Mouse (Mus musculus) cerebellum, adult 2 months (tissue): Measurements from ENCODE around the gene Gm6583. TPM values are rescaled to one million over a fixed set of nuclear protein-coding genes. Genes with fewer than 3 reads are reported as not detected.

Experiments
- DNase-seq, 2 experiments: peaks; one replicate each; pipeline ENCODE4 v3.0.0; 2021
- H3K27ac ChIP-seq: fragments of 200-500 bp; 2 replicates; pipeline ENCODE4 v1.5.1; 2012; ENCODE audit warnings: low read length, control low read depth, inconsistent platforms; ENCODE audit not compliant: insufficient read depth
- H3K27me3 ChIP-seq: fragments of 200-500 bp; 2 replicates; pipeline ENCODE4 v1.6.1; 2012; ENCODE audit warnings: inconsistent platforms, mild to moderate bottlenecking, low read length, moderate library complexity; ENCODE audit not compliant: control insufficient read depth, insufficient read depth
- H3K4me1 ChIP-seq: fragments of 200-500 bp; 2 replicates; pipeline ENCODE4 v1.6.1; 2011; ENCODE audit warnings: low read length; ENCODE audit not compliant: control insufficient read depth, insufficient read depth
- H3K4me3 ChIP-seq: fragments of 200-500 bp; replicated peaks from 2 replicates; pipeline ENCODE3; 2011; ENCODE audit warnings: mild to moderate bottlenecking, low read depth, low read length, control low read depth; ENCODE audit not compliant: insufficient read depth
- CTCF ChIP-seq: fragments of 200-500 bp; IDR thresholded peaks from 2 replicates; pipeline ENCODE4 v1.5.1; 2011; ENCODE audit warnings: low read depth, mild to moderate bottlenecking, control low read depth, low read length, moderate library complexity, borderline replicate concordance; ENCODE audit not compliant: insufficient read depth
- POLR2A ChIP-seq: fragments of 200-500 bp; IDR thresholded peaks from 2 replicates; pipeline ENCODE4 v1.6.1; 2011; ENCODE audit warnings: low read length, control low read depth, borderline replicate concordance; ENCODE audit not compliant: insufficient read depth
- WGBS: fragments of 180-500 bp; shearing (Covaris S2); methylation state at CpG from one replicate; pipeline ENCODE4 v1.1.7; 2018; 5-methylcytosine and 5-hydroxymethylcytosine counted together
- polyA plus RNA-seq: library from polyadenylated mRNA; depleted of rRNA; stranded (reverse); fragments of >200 nt; gene quantifications from 2 replicates; pipeline ENCODE4 v1.2.3, GENCODE M21; 2012

Gm6583 gene
- polyA plus RNA-seq, 1 experiment, result not detected

DNA sequence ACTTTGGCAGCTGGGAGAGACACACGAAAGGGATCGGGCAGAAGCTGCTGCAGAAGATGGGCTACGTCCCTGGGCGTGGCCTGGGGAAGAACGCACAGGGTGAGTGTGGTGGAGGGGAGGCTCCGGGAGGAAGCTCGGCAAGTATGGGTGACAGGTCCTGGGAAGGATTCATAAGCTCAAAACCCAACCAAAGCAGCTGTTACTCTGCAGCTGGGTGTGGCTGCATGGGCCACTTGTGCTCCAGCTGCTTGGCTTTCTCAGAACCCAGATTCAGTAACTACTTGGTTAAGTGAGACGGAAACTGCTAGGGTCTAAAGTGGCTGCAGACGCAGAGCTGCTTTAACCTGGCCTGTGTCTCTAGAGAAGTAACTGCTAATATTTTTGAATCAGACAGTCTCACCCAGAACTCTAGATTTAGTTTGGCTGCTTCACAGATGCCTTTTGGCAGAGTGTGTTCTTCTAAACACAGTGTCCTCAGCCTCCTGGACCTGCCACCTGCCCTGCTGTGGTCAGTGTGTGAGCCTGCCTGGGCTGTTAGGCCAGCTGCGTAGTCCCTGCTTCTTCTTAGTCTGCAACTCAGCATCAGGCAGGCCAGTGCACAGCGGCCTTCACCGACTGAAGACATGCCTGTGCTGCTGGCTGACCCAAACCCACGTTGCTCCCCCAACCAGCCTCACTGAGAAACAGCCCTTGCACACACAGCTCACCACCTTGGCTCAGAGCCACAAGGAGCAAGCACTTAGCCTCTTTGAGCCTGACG is 25.8 kb downstream of the Gm6583 start:
- Histone ChIP-seq H3K4me3 (no peak overlapping the region), H3K4me1 (peaks cover 8% of the 10 kb centered on the region; the same call in 1 of the 2 replicates), H3K27ac (no peak overlapping the region), H3K27me3 (no peaks in the 10 kb centered on the region)
- WGBS, result 91% methylated on average over 14 of the region's 14 CpGs
- no peak for DNase-seq
- no peak for TF ChIP-seq CTCF
- no peak for TF ChIP-seq POLR2A

DNA sequence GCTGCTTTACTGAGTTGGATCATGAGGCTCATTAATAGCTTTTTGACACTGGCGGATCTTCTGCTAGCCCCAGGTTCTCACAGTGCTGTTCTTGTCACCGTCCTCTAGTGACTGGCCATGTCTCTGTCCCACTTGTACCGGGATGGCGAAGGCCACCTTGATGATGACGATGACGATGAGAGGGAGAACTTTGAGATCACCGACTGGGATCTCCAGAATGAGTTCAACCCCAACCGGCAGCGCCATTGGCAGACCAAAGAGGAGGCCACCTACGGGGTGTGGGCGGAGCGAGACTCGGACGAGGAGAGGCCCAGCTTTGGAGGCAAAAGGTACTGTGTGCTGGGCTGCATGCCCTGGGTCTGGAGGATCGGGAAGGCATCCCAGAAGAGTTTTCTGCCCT is 28.0 kb downstream of the Gm6583 start:
- no peak overlapping the region for H3K4me3 ChIP-seq
- DNase-seq, result no peak
- no peak overlapping the region for H3K27ac ChIP-seq
- WGBS, result 84% methylated on average over 15 of the region's 15 CpGs
- TF ChIP-seq CTCF (no peak), POLR2A (no peak)
- H3K4me1 ChIP-seq, result peaks cover 8% of the 10 kb centered on the region; the same call in 1 of the 2 replicates
- no peaks in the 10 kb centered on the region for H3K27me3 ChIP-seq

GRCm38 (mm10) chr5:112326446-112327009 is 29.3 kb downstream of the Gm6583 start:
- Histone ChIP-seq H3K4me1 (peaks cover 10% of the 10 kb centered on the region; the same call in 1 of the 2 replicates), H3K4me3 (peak overlapping the region; percentile 94), H3K27ac (peak overlapping the region; percentile 21; the same call in 1 of the 2 replicates), H3K27me3 (no peaks in the 10 kb centered on the region)
- no peak for DNase-seq
- TF ChIP-seq POLR2A, result 0 out of 2 replicates have a peak, but pooled peaks have one; percentile 28
- no peak for TF ChIP-seq CTCF
- WGBS, result under 1% methylated on average over 33 of the region's 33 CpGs

GRCm38 (mm10) chr5:112325546-112326445 is 30.0 kb downstream of the Gm6583 start, which contains the start of gene Tfip11:
Gene Tfip11 (plus strand): TSS chr5:112326358.
- TF ChIP-seq POLR2A (peak; percentile 78; the same call in 1 of the 2 replicates), CTCF (no peak)
- H3K4me3 ChIP-seq, result peak within 1 kb of the TSS; percentile 94
- H3K4me1 ChIP-seq, result peaks cover 14% of the 10 kb centered on the region
- no peaks in the 10 kb centered on the region for H3K27me3 ChIP-seq
- WGBS, result 9% methylated on average over 48 of the region's 48 CpGs
- peak; percentile 95 to 97 for DNase-seq
- peak within 1 kb of the TSS; percentile 21; the same call in 1 of the 2 replicates for H3K27ac ChIP-seq

DNA sequence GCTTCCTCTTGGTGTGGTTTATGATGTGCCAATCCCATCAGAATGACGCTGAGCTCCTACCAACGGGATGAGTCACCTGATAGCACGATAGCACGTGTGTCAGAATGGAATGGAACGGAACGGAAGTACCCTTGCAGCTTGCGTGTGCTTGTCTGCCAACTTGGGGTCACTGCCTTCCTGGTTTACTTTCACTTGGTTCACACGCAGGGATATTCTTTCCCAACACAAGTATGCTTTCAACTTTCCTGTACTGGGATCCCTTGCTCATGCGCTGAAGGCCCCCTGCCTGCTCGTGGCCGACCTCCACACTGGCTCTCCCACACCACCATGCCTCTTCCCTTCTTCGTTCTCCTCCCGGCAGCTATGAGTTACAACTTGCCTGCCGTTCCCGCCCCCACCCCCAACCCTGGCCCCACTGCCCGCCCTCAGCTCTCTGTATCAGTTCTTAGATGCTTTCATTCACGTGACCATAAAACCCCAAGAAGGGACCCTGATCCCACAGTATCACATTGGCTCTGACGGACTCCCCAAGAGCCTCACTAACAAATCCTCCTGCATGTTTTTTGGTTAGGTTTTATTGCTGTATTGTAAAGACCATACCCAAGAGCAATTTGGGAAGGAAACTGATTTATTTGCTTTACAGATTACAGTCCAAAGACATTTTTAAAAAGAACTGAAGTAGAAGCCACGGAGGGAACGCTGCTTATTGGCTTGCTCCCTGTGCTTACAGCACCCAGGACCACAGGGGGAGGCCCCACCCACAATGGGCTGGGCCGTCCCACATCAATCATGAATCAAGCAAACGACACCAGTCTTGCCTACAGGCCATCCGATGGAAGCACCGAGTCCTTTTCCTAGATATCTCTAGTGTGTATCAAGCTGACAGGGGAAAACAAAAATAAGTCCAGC is 30.9 kb downstream of the Gm6583 start:
- peaks cover 19% of the 10 kb centered on the region for H3K4me1 ChIP-seq
- H3K4me3 ChIP-seq, result no peak overlapping the region
- no peak for TF ChIP-seq POLR2A
- TF ChIP-seq CTCF, result no peak
- H3K27me3 ChIP-seq, result no peaks in the 10 kb centered on the region
- WGBS, result 36% methylated on average over 24 of the region's 24 CpGs
- no peak overlapping the region for H3K27ac ChIP-seq
- no peak for DNase-seq

- no peak overlapping the region for H3K27ac ChIP-seq
- no peaks in the 10 kb centered on the region for H3K27me3 ChIP-seq
- peaks cover 19% of the 10 kb centered on the region for H3K4me1 ChIP-seq
- H3K4me3 ChIP-seq, result no peak overlapping the region
- DNase-seq, result no peak
- no peak for TF ChIP-seq CTCF
- TF ChIP-seq POLR2A, result no peak
- 76% methylated on average over 6 of the region's 6 CpGs for WGBS
Measured at GRCm38 (mm10) chr5:112323246-112323645, 32.6 kb downstream of the Gm6583 start.

- Histone ChIP-seq H3K4me1 (peaks cover 11% of the 10 kb centered on the region), H3K27ac (no peak overlapping the region), H3K27me3 (no peaks in the 10 kb centered on the region), H3K4me3 (no peak overlapping the region)
- TF ChIP-seq POLR2A (no peak), CTCF (no peak)
- DNase-seq, result no peak
- WGBS, result 63% methylated on average over 4 of the region's 4 CpGs
Measured at GRCm38 (mm10) chr5:112321376-112321775, 34.5 kb downstream of the Gm6583 start.
